Mouse (Mus musculus) lung, adult 2 months (tissue): ENCODE data around the gene Rbfox2.

Source experiments
- CTCF ChIP-seq: fragments of 200-500 bp; IDR thresholded peaks from 2 replicates; pipeline ENCODE4 v1.5.1; 2011; ENCODE audit warnings: mild to moderate bottlenecking, low read length, control low read depth; ENCODE audit not compliant: insufficient read depth
- POLR2A ChIP-seq: fragments of 200-500 bp; IDR thresholded peaks from 2 replicates; pipeline ENCODE4 v1.6.1; 2011; ENCODE audit warnings: low read depth, mild to moderate bottlenecking, control low read depth, low read length, borderline replicate concordance; ENCODE audit errors: extremely low read depth

- TF ChIP-seq CTCF (peak; percentile 65), POLR2A (no peak)
These were observed 36.8 kb upstream of the Rbfox2 start for GRCm38 (mm10) chr15:77343527-77344091.
